Mouse (Mus musculus) MEL (cell line): ENCODE results near the gene 4930402F06Rik. TPM values are rescaled to one million over a fixed set of nuclear protein-coding genes. Genes with fewer than 3 reads are reported as not detected.

Source experiments
- DNase-seq: peaks from one replicate; pipeline ENCODE4 v3.0.0; 2011; ENCODE audit warnings: low read depth, low spot score
- H3K27ac ChIP-seq: 2 replicates; pipeline ENCODE4 v1.5.1; 2012; ENCODE audit warnings: low read depth, mild to moderate bottlenecking, control low read depth, low read length, moderate library complexity; ENCODE audit not compliant: control insufficient read depth
- H3K27me3 ChIP-seq, 2 experiments: fragments of 150-350 bp in 1 of 2; sonication (generic) in 1 of 2; 2 replicates each; pipeline ENCODE4 v1.6.1; 2012; ENCODE audit warnings: low read length in 2 of 2, mild to moderate bottlenecking in 2 of 2, improper control_type of control experiment in 1 of 2, moderate library complexity in 1 of 2; ENCODE audit not compliant: insufficient read depth in 2 of 2, control insufficient read depth in 1 of 2
- H3K36me3 ChIP-seq, 2 experiments: 2 replicates each; pipeline ENCODE4 v1.6.1; 2012 to 2014; ENCODE audit warnings: low read length in 2 of 2, improper control_type of control experiment in 1 of 2, inconsistent platforms in 1 of 2, mild to moderate bottlenecking in 1 of 2; ENCODE audit not compliant: insufficient read depth in 2 of 2, control insufficient read depth in 1 of 2
- H3K4me1 ChIP-seq, 2 experiments: fragments of 150-350 bp in 1 of 2; sonication (generic) in 1 of 2; 2 replicates each; pipeline ENCODE4 v1.6.1; 2012; ENCODE audit warnings: low read length in 2 of 2, improper control_type of control experiment in 1 of 2, mild to moderate bottlenecking in 1 of 2; ENCODE audit not compliant: insufficient read depth in 2 of 2, control insufficient read depth in 1 of 2
- H3K4me3 ChIP-seq, 2 experiments: fragments of 150-350 bp in 1 of 2; sonication (generic) in 1 of 2; 2 replicates each; pipeline ENCODE4 v1.5.1; 2012; ENCODE audit warnings: low read depth in 2 of 2, low read length in 2 of 2, mild to moderate bottlenecking in 2 of 2, moderate library complexity in 2 of 2, control low read depth in 1 of 2, improper control_type of control experiment in 1 of 2; ENCODE audit not compliant: control insufficient read depth in 1 of 2, insufficient read depth in 1 of 2
- H3K79me2 ChIP-seq: 2 replicates; pipeline ENCODE4 v1.6.1; 2012; ENCODE audit warnings: mild to moderate bottlenecking, low read length, moderate library complexity; ENCODE audit not compliant: control insufficient read depth, poor library complexity, insufficient read depth
- H3K9ac ChIP-seq: 2 replicates; pipeline ENCODE4 v1.6.1; 2012; ENCODE audit warnings: low read depth, mild to moderate bottlenecking, control low read depth, low read length, moderate library complexity; ENCODE audit not compliant: control insufficient read depth, poor library complexity, severe bottlenecking
- H3K9me3 ChIP-seq: fragments of 150-350 bp; sonication (generic); replicated peaks from 2 replicates; pipeline ENCODE4 v1.6.1; 2012; ENCODE audit warnings: mild to moderate bottlenecking, low read length, improper control_type of control experiment, moderate library complexity; ENCODE audit not compliant: insufficient read depth
- CTCF ChIP-seq, 3 experiments: IDR thresholded peaks in 2 of 3; conservative IDR thresholded peaks in 1 of 3; 2 replicates each; pipeline ENCODE4 v1.5.1; 2011 to 2012; ENCODE audit warnings: low read length in 3 of 3, low read depth in 2 of 3, mild to moderate bottlenecking in 2 of 3, improper control_type of control experiment in 1 of 3, inconsistent platforms in 1 of 3, mixed read lengths in 1 of 3, moderate library complexity in 1 of 3; ENCODE audit not compliant: control insufficient read depth in 1 of 3, insufficient read depth in 1 of 3, poor library complexity in 1 of 3, severe bottlenecking in 1 of 3
- ELF1 ChIP-seq: IDR thresholded peaks from 2 replicates; pipeline ENCODE4 v1.6.1; 2014; ENCODE audit warnings: low read depth, mild to moderate bottlenecking, inconsistent platforms, low read length, improper control_type of control experiment, moderate library complexity
- EP300 ChIP-seq, 2 experiments: IDR thresholded peaks; 2 replicates each; pipeline ENCODE4 v1.6.1; 2011; ENCODE audit warnings: improper control_type of control experiment in 2 of 2, low read length in 2 of 2, low read depth in 1 of 2, mild to moderate bottlenecking in 1 of 2
- GABPA ChIP-seq: IDR thresholded peaks from 2 replicates; pipeline ENCODE4 v1.6.1; 2012; ENCODE audit warnings: low read depth, mild to moderate bottlenecking, inconsistent platforms, low read length, improper control_type of control experiment, moderate library complexity
- JUND ChIP-seq: IDR thresholded peaks from 2 replicates; pipeline ENCODE4 v1.6.1; 2011; ENCODE audit warnings: low read depth, mild to moderate bottlenecking, improper control_type of control experiment, low read length
- MAFK ChIP-seq: IDR thresholded peaks from 2 replicates; pipeline ENCODE4 v1.6.1; 2011; ENCODE audit warnings: low read depth, mild to moderate bottlenecking, low read length, improper control_type of control experiment, borderline replicate concordance
- MAZ ChIP-seq: IDR thresholded peaks from 2 replicates; pipeline ENCODE4 v1.6.1; 2012; ENCODE audit warnings: low read depth, mild to moderate bottlenecking, inconsistent platforms, low read length, improper control_type of control experiment
- MXI1 ChIP-seq: IDR thresholded peaks from 2 replicates; pipeline ENCODE4 v1.6.1; 2011; ENCODE audit warnings: mild to moderate bottlenecking, low read depth, low read length, improper control_type of control experiment
- NELFE ChIP-seq: IDR thresholded peaks from 2 replicates; pipeline ENCODE4 v1.6.1; 2011; ENCODE audit warnings: low read depth, low read length, improper control_type of control experiment
- NRF1 ChIP-seq: IDR thresholded peaks from 2 replicates; pipeline ENCODE4 v1.6.1; 2014; ENCODE audit warnings: low read depth, mild to moderate bottlenecking, inconsistent platforms, low read length, improper control_type of control experiment, moderate library complexity; ENCODE audit not compliant: poor library complexity, insufficient read depth, severe bottlenecking
- POLR2AphosphoS2 ChIP-seq: IDR thresholded peaks from 2 replicates; pipeline ENCODE4 v1.6.1; 2011; ENCODE audit warnings: low read length, improper control_type of control experiment
- POLR2AphosphoS5 ChIP-seq: IDR thresholded peaks from 2 replicates; pipeline ENCODE4 v1.6.1; 2012; ENCODE audit warnings: low read depth, borderline replicate concordance, mild to moderate bottlenecking, inconsistent platforms, low read length, moderate library complexity, mixed read lengths
- RAD21 ChIP-seq: IDR thresholded peaks from 2 replicates; pipeline ENCODE4 v1.6.1; 2011; ENCODE audit warnings: mild to moderate bottlenecking, low read depth, low read length, improper control_type of control experiment
- RCOR1 ChIP-seq: IDR thresholded peaks from 2 replicates; pipeline ENCODE4 v1.6.1; 2012; ENCODE audit warnings: low read depth, mild to moderate bottlenecking, inconsistent platforms, low read length, improper control_type of control experiment
- SMC3 ChIP-seq: IDR thresholded peaks from 2 replicates; pipeline ENCODE4 v1.6.1; 2011; ENCODE audit warnings: low read depth, low read length, improper control_type of control experiment
- ZKSCAN1 ChIP-seq: IDR thresholded peaks from 2 replicates; pipeline ENCODE4 v1.6.1; 2012; ENCODE audit warnings: low read depth, mild to moderate bottlenecking, inconsistent platforms, low read length, improper control_type of control experiment, moderate library complexity
- polyA plus RNA-seq, 2 experiments: library from polyadenylated mRNA; stranded (reverse) in 1 of 2; unstranded in 1 of 2; fragments of >175 nt in 1 of 2; fragments of >200 nt in 1 of 2; gene quantifications; 2 replicates each; pipeline versions ENCODE4 v1.2.1 to v1.2.4; 2012; ENCODE audit warnings: low replicate concordance in 2 of 2, low read depth in 1 of 2; ENCODE audit not compliant: insufficient read length in 2 of 2, insufficient read depth in 1 of 2, missing spikeins in 1 of 2
- total RNA-seq: library from RNA; depleted of rRNA; stranded (reverse); fragments of 300-350 nt; gene quantifications from 2 replicates; pipeline ENCODE4 v1.2.3, GENCODE M21; 2012

4930402F06Rik gene
- total and polyA plus RNA-seq, 3 experiments, result not detected

GRCm38 (mm10) chr2:35407878-35408277 lies 10.9 kb upstream of the 4930402F06Rik start:
- H3K79me2 ChIP-seq, result no peaks in the 10 kb centered on the region
- H3K4me1 ChIP-seq, result 0 out of 4 replicates have a peak, but pooled peaks cover 0 to under 1% of the 10 kb centered on the region in 2 experiments
- no peak overlapping the region for H3K27ac ChIP-seq
- no peaks in the 10 kb centered on the region for H3K9me3 ChIP-seq
- no peaks in the 10 kb centered on the region for H3K27me3 ChIP-seq
- TF ChIP-seq POLR2AphosphoS2 (no peak), RAD21 (no peak), CTCF (IDR thresholded peaks at IDR 0.05 in 2 of 3, conservative IDR thresholded peaks at IDR 0.05 in 1 of 3; ENCODE audit: control insufficient read depth in 1 of 3, insufficient read depth in 1 of 3, low read depth in 2 of 3, low read length in 3 of 3, poor library complexity in 1 of 3, severe bottlenecking in 1 of 3) (no peak), NELFE (no peak), MXI1 (no peak), RCOR1 (no peak), MAFK (no peak)
- TF ChIP-seq, all 39 proteins: peak for 0
- Histone ChIP-seq H3K4me3 (no peak overlapping the region), H3K36me3 (peaks cover 0 to 1% of the 10 kb centered on the region in 2 experiments; a peak in 1 of 4 replicates), H3K9ac (no peak overlapping the region)
- DNase-seq, result no peak

GRCm38 (mm10) chr2:35407266-35407665 lies 10.3 kb upstream of the 4930402F06Rik start:
- TF ChIP-seq POLR2AphosphoS5 (no peak), MAZ (no peak), RAD21 (no peak), SMC3 (no peak), EP300 (IDR thresholded peaks at IDR 0.05; ENCODE audit: low read depth in 1 of 2, low read length in 2 of 2) (no peak), JUND (no peak), NELFE (no peak), ELF1 (no peak), GABPA (no peak), NRF1 (no peak), ZKSCAN1 (no peak)
- peaks cover 0 to 6% of the 10 kb centered on the region in 2 experiments; a peak in 1 of 4 replicates for H3K4me1 ChIP-seq
- H3K36me3 ChIP-seq, result peaks cover 1 to 3% of the 10 kb centered on the region in 2 experiments; a peak in 2 of 4 replicates

More at GRCm38 (mm10) chr2:35407266-35407665, 10.3 kb upstream of the 4930402F06Rik start:
- H3K9me3 ChIP-seq, result no peaks in the 10 kb centered on the region
- H3K27me3 ChIP-seq, result no peaks in the 10 kb centered on the region
- H3K27ac ChIP-seq, result no peak overlapping the region
- no peak for DNase-seq
- H3K4me3 ChIP-seq, result no peak overlapping the region
- no peaks in the 10 kb centered on the region for H3K79me2 ChIP-seq
- H3K9ac ChIP-seq, result no peak overlapping the region
